Mouse (Mus musculus): ENCODE measurements around the gene Slc7a5. TPM values are rescaled to one million over a fixed set of nuclear protein-coding genes. Genes with fewer than 3 reads are reported as not detected.

Gene Slc7a5
- polyA plus RNA-seq, 1 experiment from 2014 or later: 10.2 TPM

- H3K4me2 ChIP-seq (ENCODE audit: low read length): no peak overlapping the region
- ATAC-seq (replicated peaks; ENCODE audit: low FRiP score, low read depth): no peak
- 72% methylated on average over 7 of the region's 7 CpGs for WGBS
Measured at GRCm38 (mm10) chr8:121852464-121852863, 55.0 kb downstream of the Slc7a5 start.

GRCm38 (mm10) chr8:121851716-121852115 lies 55.8 kb downstream of the Slc7a5 start:
- 77% methylated on average over 7 of the region's 7 CpGs for WGBS
- no peak for TF ChIP-seq CTCF (IDR thresholded peaks at IDR 0.05; ENCODE audit: low read depth)
- no peak overlapping the region for H3K4me2 ChIP-seq (ENCODE audit: low read length)

More at GRCm38 (mm10) chr8:121852464-121852863, 55.0 kb downstream of the Slc7a5 start:
- Histone ChIP-seq H3K4me3 (replicated peaks; ENCODE audit: low read depth, low read length) (no peak overlapping the region), H3K27ac (no peak overlapping the region), H3K36me3 (ENCODE audit: insufficient read depth, low read length) (no peaks in the 10 kb centered on the region), H3K9me3 (replicated peaks; ENCODE audit: low read length) (no peaks in the 10 kb centered on the region), H3K4me1 (replicated peaks; ENCODE audit: insufficient read depth, low read length) (0 out of 2 replicates have a peak, but pooled peaks cover 3% of the 10 kb centered on the region), H3K27me3 (ENCODE audit: insufficient read depth, low read length) (no peaks in the 10 kb centered on the region), H3K9ac (ENCODE audit: low read depth, low read length) (no peak overlapping the region)
- TF ChIP-seq CTCF (IDR thresholded peaks at IDR 0.05; ENCODE audit: low read depth): no peak
- no peak for DNase-seq (ENCODE audit: low spot score)

GRCm38 (mm10) chr8:121850821-121851470 lies 56.5 kb downstream of the Slc7a5 start:
- Histone ChIP-seq H3K4me1 (replicated peaks; ENCODE audit: insufficient read depth, low read length) (0 out of 2 replicates have a peak, but pooled peaks cover 3% of the 10 kb centered on the region), H3K27ac (no peak overlapping the region), H3K36me3 (ENCODE audit: insufficient read depth, low read length) (no peaks in the 10 kb centered on the region), H3K9ac (ENCODE audit: low read depth, low read length) (peak overlapping the region; percentile 52), H3K4me3 (replicated peaks; ENCODE audit: low read depth, low read length) (0 out of 2 replicates have a peak overlapping the region, but pooled peaks have one; percentile 13), H3K27me3 (ENCODE audit: insufficient read depth, low read length) (no peaks in the 10 kb centered on the region), H3K4me2 (ENCODE audit: low read length) (peak overlapping the region; percentile 48), H3K9me3 (replicated peaks; ENCODE audit: low read length) (no peaks in the 10 kb centered on the region)
- peak; percentile 99 for TF ChIP-seq CTCF (IDR thresholded peaks at IDR 0.05; ENCODE audit: low read depth)
- DNase-seq (ENCODE audit: low spot score) (peak; percentile 94), ATAC-seq (replicated peaks; ENCODE audit: low FRiP score, low read depth) (peak; percentile 66)
- 7% methylated on average over 24 of the region's 24 CpGs for WGBS

More at GRCm38 (mm10) chr8:121851716-121852115, 55.8 kb downstream of the Slc7a5 start:
- Histone ChIP-seq H3K4me1 (replicated peaks; ENCODE audit: insufficient read depth, low read length) (0 out of 2 replicates have a peak, but pooled peaks cover 3% of the 10 kb centered on the region), H3K36me3 (ENCODE audit: insufficient read depth, low read length) (no peaks in the 10 kb centered on the region), H3K27ac (no peak overlapping the region), H3K27me3 (ENCODE audit: insufficient read depth, low read length) (no peaks in the 10 kb centered on the region), H3K4me3 (replicated peaks; ENCODE audit: low read depth, low read length) (no peak overlapping the region), H3K9me3 (replicated peaks; ENCODE audit: low read length) (no peaks in the 10 kb centered on the region), H3K9ac (ENCODE audit: low read depth, low read length) (no peak overlapping the region)
- ATAC-seq (replicated peaks; ENCODE audit: low FRiP score, low read depth) (no peak), DNase-seq (ENCODE audit: low spot score) (no peak)

- H3K9ac ChIP-seq (ENCODE audit: low read depth, low read length): peak overlapping the region; percentile 52
- no peak overlapping the region for H3K27ac ChIP-seq
- H3K4me1 ChIP-seq (replicated peaks; ENCODE audit: insufficient read depth, low read length): 0 out of 2 replicates have a peak, but pooled peaks cover 3% of the 10 kb centered on the region
- 40% methylated on average over 12 of the region's 12 CpGs for WGBS
- DNase-seq (ENCODE audit: low spot score) (no peak), ATAC-seq (replicated peaks; ENCODE audit: low FRiP score, low read depth) (no peak)
- no peak for TF ChIP-seq CTCF (IDR thresholded peaks at IDR 0.05; ENCODE audit: low read depth)
- H3K36me3 ChIP-seq (ENCODE audit: insufficient read depth, low read length): no peaks in the 10 kb centered on the region
- peak overlapping the region; percentile 48 for H3K4me2 ChIP-seq (ENCODE audit: low read length)
- no peaks in the 10 kb centered on the region for H3K27me3 ChIP-seq (ENCODE audit: insufficient read depth, low read length)
- H3K4me3 ChIP-seq (replicated peaks; ENCODE audit: low read depth, low read length): 0 out of 2 replicates have a peak overlapping the region, but pooled peaks have one; percentile 13
- no peaks in the 10 kb centered on the region for H3K9me3 ChIP-seq (replicated peaks; ENCODE audit: low read length)
Measured at GRCm38 (mm10) chr8:121850436-121850820, 57.1 kb downstream of the Slc7a5 start.

GRCm38 (mm10) chr8:121850018-121850417 lies 57.5 kb downstream of the Slc7a5 start:
- Histone ChIP-seq H3K9ac (ENCODE audit: low read depth, low read length) (no peak overlapping the region), H3K27me3 (ENCODE audit: insufficient read depth, low read length) (no peaks in the 10 kb centered on the region), H3K9me3 (replicated peaks; ENCODE audit: low read length) (no peaks in the 10 kb centered on the region), H3K4me3 (replicated peaks; ENCODE audit: low read depth, low read length) (no peak overlapping the region), H3K36me3 (ENCODE audit: insufficient read depth, low read length) (no peaks in the 10 kb centered on the region), H3K4me1 (replicated peaks; ENCODE audit: insufficient read depth, low read length) (0 out of 2 replicates have a peak, but pooled peaks cover 3% of the 10 kb centered on the region), H3K27ac (no peak overlapping the region), H3K4me2 (ENCODE audit: low read length) (no peak overlapping the region)
- WGBS: 13% methylated on average over 6 of the region's 6 CpGs
- DNase-seq (ENCODE audit: low spot score) (peak; percentile 89), ATAC-seq (replicated peaks; ENCODE audit: low FRiP score, low read depth) (no peak)
- TF ChIP-seq CTCF (IDR thresholded peaks at IDR 0.05; ENCODE audit: low read depth): peak; percentile 96

GRCm38 (mm10) chr8:121849303-121849702 lies 58.2 kb downstream of the Slc7a5 start:
- no peaks in the 10 kb centered on the region for H3K27me3 ChIP-seq (ENCODE audit: insufficient read depth, low read length)
- WGBS: 72% methylated on average over 9 of the region's 9 CpGs
- H3K27ac ChIP-seq: no peak overlapping the region
- ATAC-seq (replicated peaks; ENCODE audit: low FRiP score, low read depth) (no peak), DNase-seq (ENCODE audit: low spot score) (no peak)
- H3K9ac ChIP-seq (ENCODE audit: low read depth, low read length): no peak overlapping the region
- 0 out of 2 replicates have a peak, but pooled peaks cover 3% of the 10 kb centered on the region for H3K4me1 ChIP-seq (replicated peaks; ENCODE audit: insufficient read depth, low read length)
- H3K4me2 ChIP-seq (ENCODE audit: low read length): no peak overlapping the region
- no peaks in the 10 kb centered on the region for H3K9me3 ChIP-seq (replicated peaks; ENCODE audit: low read length)
- H3K36me3 ChIP-seq (ENCODE audit: insufficient read depth, low read length): no peaks in the 10 kb centered on the region
- TF ChIP-seq CTCF (IDR thresholded peaks at IDR 0.05; ENCODE audit: low read depth): no peak
- H3K4me3 ChIP-seq (replicated peaks; ENCODE audit: low read depth, low read length): no peak overlapping the region
